Mouse (Mus musculus) G1E (cell line): ENCODE measurements around the gene Kctd20.

Source experiments
- CTCF ChIP-seq: IDR thresholded peaks from 2 replicates; pipeline ENCODE4 v1.5.1; 2012; ENCODE audit warnings: low read depth, low read length, inconsistent platforms, mixed read lengths
- GATA1 ChIP-seq: IDR thresholded peaks from 2 replicates; pipeline ENCODE4 v1.6.1; 2012; ENCODE audit warnings: borderline replicate concordance, low read length, inconsistent platforms, mixed read lengths
- GATA2 ChIP-seq: IDR thresholded peaks from 2 replicates; pipeline ENCODE4 v1.6.1; 2012; ENCODE audit warnings: low read depth, low read length, inconsistent platforms, borderline replicate concordance
- POLR2AphosphoS5 ChIP-seq: IDR thresholded peaks from 2 replicates; pipeline ENCODE4 v1.6.1; 2012; ENCODE audit warnings: low read depth, low read length, inconsistent platforms; ENCODE audit not compliant: insufficient replicate concordance
- TAL1 ChIP-seq: conservative IDR thresholded peaks from 2 replicates; pipeline ENCODE4 v1.6.1; 2012; ENCODE audit warnings: low read depth, low read length, inconsistent platforms, mixed read lengths

- TF ChIP-seq CTCF (no peak), TAL1 (no peak), POLR2AphosphoS5 (no peak), GATA1 (no peak), GATA2 (no peak)
Observed at GRCm38 (mm10) chr17:28967021-28967610, 15.4 kb downstream of the Kctd20 start.
